8 mouse cellular contexts compared by ENCODE assay signal in genomic region chr2:13575287-13575801, GRCm38 (mm10). TPM values are rescaled to one million over a fixed set of nuclear protein-coding genes. Genes with fewer than 3 reads are reported as not detected.
DNase-seq lines count a peak whose midpoint lies in the region; ATAC-seq and TF ChIP-seq lines count a peak whose summit lies in the region.

No protein-coding gene starts in this region.

- peaks cover 11 to 32% of the 10 kb centered on the region in 2 experiments for H3K36me3 ChIP-seq in CH12.LX (replicated peaks in 1 of 2; ENCODE audit: control insufficient read depth in 1 of 2, insufficient read depth in 1 of 2, low read length in 1 of 2)
- H3K36me3 ChIP-seq in forebrain, embryonic 16.5 days (ENCODE audit: control insufficient read depth, insufficient read depth), result peaks cover under 1% of the 10 kb centered on the region; the same call in 1 of the 2 replicates
- H3K36me3 ChIP-seq in liver, postnatal 0 days (replicated peaks; ENCODE audit: insufficient read depth, low read length), result peaks cover 10% of the 10 kb centered on the region
- peaks cover 28% of the 10 kb centered on the region for H3K36me3 ChIP-seq in neural tube, embryonic 12.5 days
- no peaks in the 10 kb centered on the region for H3K36me3 ChIP-seq in testis, adult 2 months (ENCODE audit: control insufficient read depth, insufficient read depth, low read length)

- no peaks in the 10 kb centered on the region for H3K9me3 ChIP-seq in CH12.LX (replicated peaks; ENCODE audit: low read length)
- no peaks in the 10 kb centered on the region for H3K9me3 ChIP-seq in forebrain, embryonic 16.5 days (ENCODE audit: control insufficient read depth, low read length)
- no peaks in the 10 kb centered on the region for H3K9me3 ChIP-seq in liver, postnatal 0 days (ENCODE audit: low read length)
- H3K9me3 ChIP-seq in neural tube, embryonic 12.5 days, result no peaks in the 10 kb centered on the region

- peak overlapping the region; percentile 98 for H3K4me2 ChIP-seq in CH12.LX (ENCODE audit: insufficient read depth, low read depth, poor library complexity, severe bottlenecking)
- peak overlapping the region; percentile 81 for H3K4me2 ChIP-seq in forebrain, embryonic 16.5 days (ENCODE audit: low read length)
- H3K4me2 ChIP-seq in liver, postnatal 0 days (ENCODE audit: low read depth, low read length), result peak overlapping the region; percentile 82
- peak overlapping the region; percentile 73 for H3K4me2 ChIP-seq in neural tube, embryonic 12.5 days (replicated peaks)

- peak; percentile 81 for DNase-seq in CH12.LX (ENCODE audit: extremely low read depth)
- peak; percentile 81 to 85 for DNase-seq in heart, postnatal 36 days
- DNase-seq in layer of hippocampus, adult 11-12 months (ENCODE audit: low spot score), result peak; percentile 80
- peak; percentile 78 for DNase-seq in liver, postnatal 0 days

- ATAC-seq in forebrain, embryonic 16.5 days, result no peak
- ATAC-seq in liver, postnatal 0 days, result no peak
- no peak for ATAC-seq in neural tube, embryonic 12.5 days (ENCODE audit: low FRiP score, low read depth)

- TF ChIP-seq POLR2A in CH12.LX (IDR thresholded peaks at IDR 0.05; ENCODE audit: low read depth, low read length), result peak; percentile 31; the same call in 1 of the 2 replicates
- no peak for TF ChIP-seq POLR2A in testis, adult 2 months (IDR thresholded peaks at IDR 0.05; ENCODE audit: control insufficient read depth, low read depth, low read length)

- no peaks in the 10 kb centered on the region for H3K79me2 ChIP-seq in CH12.LX (replicated peaks; ENCODE audit: control insufficient read depth, extremely low read depth, insufficient read depth, poor library complexity, severe bottlenecking)

- in situ Hi-C loops in CH12.LX (cut with MboI; ENCODE audit: low pct_ligation_motif_present, low pct_unique_long_range_greater_than_20kb, low sequenced_read_pairs), result loop anchor here (10.0 kb wide), 2 partner anchors 171 to 199 kb away; no protein-coding TSS in a partner anchor

- intact Hi-C loops in heart, postnatal 36 days (cut with DNase I), result loop anchor here (1.0 to 5.0 kb wide), 4 partner anchors 31 to 283 kb away; partner anchors contain the start of gene Trdmt1

- H3K4me3 ChIP-seq in CH12.LX (replicated peaks in 1 of 3; ENCODE audit: low read depth in 2 of 3, low read length in 2 of 3, poor library complexity in 1 of 3), result peak overlapping the region; percentile 68 to 73 (median 69)
- H3K4me3 ChIP-seq in brown adipose tissue, adult 24 weeks (ENCODE audit: insufficient read depth, low read depth, low read length), result peak overlapping the region; percentile 73
- H3K4me3 ChIP-seq in forebrain, embryonic 16.5 days (replicated peaks; ENCODE audit: low read length), result peak overlapping the region; percentile 69
- H3K4me3 ChIP-seq in liver, postnatal 0 days (ENCODE audit: low read depth, low read length), result peak overlapping the region; percentile 65
- H3K4me3 ChIP-seq in neural tube, embryonic 12.5 days, result peak overlapping the region; percentile 87
- peak overlapping the region; percentile 84 for H3K4me3 ChIP-seq in testis, adult 2 months (ENCODE audit: control insufficient read depth, low read depth, low read length)

- WGBS in forebrain, embryonic 16.5 days, result under 1% methylated on average over 13 of the region's 13 CpGs
- WGBS in liver, postnatal 0 days (ENCODE audit: insufficient replicate concordance), result 2% methylated on average over 13 of the region's 13 CpGs
- WGBS in neural tube, embryonic 12.5 days, result under 1% methylated on average over 13 of the region's 13 CpGs

- TF ChIP-seq RAD21 in CH12.LX (IDR thresholded peaks at IDR 0.05; ENCODE audit: low read depth, low read length), result peak; percentile 45

- TF ChIP-seq EP300 in CH12.LX (IDR thresholded peaks at IDR 0.05; ENCODE audit: low read length), result peak; percentile 36; the same call in 1 of the 2 replicates
- no peak for TF ChIP-seq EP300 in liver, postnatal 0 days (IDR thresholded peaks at IDR 0.05; ENCODE audit: low read depth)

- dilution Hi-C loops in CH12.LX (cut with MboI; ENCODE audit: extremely low pct_ligation_motif_present, extremely low pct_unique_long_range_greater_than_20kb, low sequenced_read_pairs), result no loop called here

- peaks cover 5 to 32% of the 10 kb centered on the region in 2 experiments for H3K4me1 ChIP-seq in CH12.LX (ENCODE audit: control insufficient read depth in 1 of 2, insufficient read depth in 2 of 2)
- peaks cover 14% of the 10 kb centered on the region for H3K4me1 ChIP-seq in brown adipose tissue, adult 24 weeks (ENCODE audit: control insufficient read depth, insufficient read depth, insufficient read length, low read length)
- H3K4me1 ChIP-seq in forebrain, embryonic 16.5 days (replicated peaks; ENCODE audit: control insufficient read depth, insufficient read depth, low read length), result peaks cover 26% of the 10 kb centered on the region
- peaks cover 18% of the 10 kb centered on the region for H3K4me1 ChIP-seq in liver, postnatal 0 days (ENCODE audit: insufficient read depth)
- H3K4me1 ChIP-seq in neural tube, embryonic 12.5 days, result peaks cover 16% of the 10 kb centered on the region
- peaks cover 10% of the 10 kb centered on the region for H3K4me1 ChIP-seq in testis, adult 2 months (ENCODE audit: control insufficient read depth, insufficient read depth, low read length)

- peak overlapping the region; percentile 88; the same call in 1 of the 2 replicates for H3K27ac ChIP-seq in CH12.LX (ENCODE audit: insufficient read depth, low read depth)
- H3K27ac ChIP-seq in brown adipose tissue, adult 24 weeks (replicated peaks; ENCODE audit: low read depth, low read length), result peak overlapping the region; percentile 95
- H3K27ac ChIP-seq in forebrain, embryonic 16.5 days (ENCODE audit: low read length), result peak overlapping the region; percentile 62
- H3K27ac ChIP-seq in liver, postnatal 0 days (ENCODE audit: low read depth), result peak overlapping the region; percentile 89
- H3K27ac ChIP-seq in neural tube, embryonic 12.5 days, result peak overlapping the region; percentile 87
- no peak overlapping the region for H3K27ac ChIP-seq in testis, adult 2 months (ENCODE audit: control insufficient read depth, insufficient read depth, low read depth, low read length)

- no peaks in the 10 kb centered on the region for H3K27me3 ChIP-seq in CH12.LX (replicated peaks)
- H3K27me3 ChIP-seq in forebrain, embryonic 16.5 days (replicated peaks; ENCODE audit: control insufficient read depth, insufficient read depth, low read length), result no peaks in the 10 kb centered on the region
- H3K27me3 ChIP-seq in liver, postnatal 0 days (ENCODE audit: insufficient read depth, low read length), result peaks cover 23% of the 10 kb centered on the region
- H3K27me3 ChIP-seq in neural tube, embryonic 12.5 days (replicated peaks), result no peaks in the 10 kb centered on the region
- no peaks in the 10 kb centered on the region for H3K27me3 ChIP-seq in testis, adult 2 months (ENCODE audit: control insufficient read depth, insufficient read depth, low read length)

- H3K9ac ChIP-seq in CH12.LX (ENCODE audit: insufficient read depth, low read depth), result peak overlapping the region; percentile 39; the same call in 1 of the 2 replicates
- H3K9ac ChIP-seq in forebrain, embryonic 16.5 days (replicated peaks; ENCODE audit: low read depth, low read length), result peak overlapping the region; percentile 74
- H3K9ac ChIP-seq in liver, postnatal 0 days (replicated peaks), result peak overlapping the region; percentile 66
- peak overlapping the region; percentile 94 for H3K9ac ChIP-seq in neural tube, embryonic 12.5 days

- peak; percentile 48 to 77; a peak in 3 of 4 replicates for TF ChIP-seq CTCF in CH12.LX (conservative IDR thresholded peaks at IDR 0.05 in 1 of 2, IDR thresholded peaks at IDR 0.05 in 1 of 2; ENCODE audit: low read depth in 2 of 2, low read length in 2 of 2)
- TF ChIP-seq CTCF in liver, postnatal 0 days (IDR thresholded peaks at IDR 0.05; ENCODE audit: low read depth), result peak; percentile 63
- no peak for TF ChIP-seq CTCF in testis, adult 2 months (IDR thresholded peaks at IDR 0.05; ENCODE audit: control insufficient read depth, insufficient read depth, insufficient replicate concordance, low read depth, low read length)

TF ChIP-seq in CH12.LX, 34 proteins besides CTCF, POLR2A, EP300 and RAD21 (continues in another document):
- TF ChIP-seq GABPA (IDR thresholded peaks at IDR 0.05; ENCODE audit: insufficient replicate concordance, low read depth, low read length), result no peak
- peak; percentile 36; the same call in 1 of the 2 replicates for TF ChIP-seq UBTF (IDR thresholded peaks at IDR 0.05; ENCODE audit: low read depth, low read length)
- TF ChIP-seq ZNF384 (IDR thresholded peaks at IDR 0.05; ENCODE audit: low read depth, low read length), result no peak
- no peak for TF ChIP-seq ZKSCAN1 (IDR thresholded peaks at IDR 0.05; ENCODE audit: borderline replicate concordance, low read depth, low read length)
- TF ChIP-seq MAFK (IDR thresholded peaks at IDR 0.05; ENCODE audit: insufficient replicate concordance, low read length), result no peak; the same call in 1 of the 2 replicates
- peak; percentile 20; the same call in 1 of the 2 replicates for TF ChIP-seq NRF1 (IDR thresholded peaks at IDR 0.05; ENCODE audit: low read depth, low read length)
- TF ChIP-seq E2F4 (IDR thresholded peaks at IDR 0.05; ENCODE audit: insufficient replicate concordance, low read depth, low read length), result no peak; the same call in 1 of the 2 replicates
- no peak for TF ChIP-seq MYC (IDR thresholded peaks at IDR 0.05; ENCODE audit: low read depth, low read length)

RNA-seq across cellular contexts. Expression of gene Vim, which starts 1.6 kb away (rescaled TPM):
- total RNA-seq in CH12.LX (2012; rRNA removed), result 124 and 153 TPM in 2 replicates
- 135 and 157 TPM in 2 replicates for total RNA-seq in CH12.LX (2014; rRNA removed)
- 140 and 164 TPM in 2 replicates for polyA plus RNA-seq in CH12.LX (2012; ENCODE audit: insufficient read length, low read depth)
- polyA plus RNA-seq in brown adipose tissue, adult 24 weeks (2012; ENCODE audit: insufficient read depth, insufficient read length, missing spikeins), result 877 and 955 TPM in 2 replicates
- polyA plus RNA-seq in forebrain, embryonic 16.5 days (2015; fragmentation: Nextera tagmentation; extraction: Ambion mirVana), result 408 and 544 TPM in 2 replicates
- total RNA-seq in heart, postnatal 36 days (2021), result 100 to 1,000 TPM; 352 to 374 TPM
- polyA plus RNA-seq in liver, postnatal 0 days (2015; fragmentation: Nextera tagmentation; extraction: Ambion mirVana), result 97.4 and 105 TPM in 2 replicates
- 1,122 and 1,179 TPM in 2 replicates for polyA plus RNA-seq in neural tube, embryonic 12.5 days (2016; fragmentation: Nextera tagmentation; extraction: Ambion mirVana)
- 95.7 and 100 TPM in 2 replicates for polyA plus RNA-seq in testis, adult 2 months (2012; rRNA removed)

RNA-seq across cellular contexts. Expression of gene Trdmt1, which starts 30.9 kb away (rescaled TPM):
- total RNA-seq in CH12.LX (2012; rRNA removed) (8.4 and 8.8 TPM in 2 replicates), CH12.LX (2014; rRNA removed) (28.6 and 29.8 TPM in 2 replicates)
- polyA plus RNA-seq in CH12.LX (2012; ENCODE audit: insufficient read length, low read depth), result 11.2 and 11.8 TPM in 2 replicates
- 2.3 and 9.9 TPM in 2 replicates for polyA plus RNA-seq in brown adipose tissue, adult 24 weeks (2012; ENCODE audit: insufficient read depth, insufficient read length, missing spikeins)
- 8.3 and 9.6 TPM in 2 replicates for polyA plus RNA-seq in forebrain, embryonic 16.5 days (2015; fragmentation: Nextera tagmentation; extraction: Ambion mirVana)
- total RNA-seq in heart, postnatal 36 days (2021), result 1 to 10 TPM; 6.5 to 8.0 TPM
- polyA plus RNA-seq in liver, postnatal 0 days (2015; fragmentation: Nextera tagmentation; extraction: Ambion mirVana), result 4.1 and 4.4 TPM in 2 replicates
- 6.6 and 8.9 TPM in 2 replicates for polyA plus RNA-seq in neural tube, embryonic 12.5 days (2016; fragmentation: Nextera tagmentation; extraction: Ambion mirVana)
- polyA plus RNA-seq in testis, adult 2 months (2012; rRNA removed), result 2.9 and 3.1 TPM in 2 replicates

Comparison
In these comparisons a context has a peak if more than half of its experiments do, and no peak if none do; other contexts are left out.
1. H3K9ac ChIP-seq: peak in every context shown above with its lines; median percentile 94 in neural tube, embryonic 12.5 days; 74 in forebrain, embryonic 16.5 days; 66 in liver, postnatal 0 days; 39 in CH12.LX.